Mouse (Mus musculus) liver, embryonic 16.5 days (tissue): ENCODE measurements around the gene Sdc4. TPM values are rescaled to one million over a fixed set of nuclear protein-coding genes. Genes with fewer than 3 reads are reported as not detected.

ENCODE experiments used
- ATAC-seq: fragments of 200-750 bp; cut with Nextera tagmentation; 2 replicates; pipeline ENCODE4 v1.8.0; 2017; ENCODE audit warnings: low read depth, mild to moderate bottlenecking, moderate number of reproducible peaks, moderate library complexity
- H3K27ac ChIP-seq: fragments of 300-500 bp; sonication (generic); 2 replicates; pipeline ENCODE4 v1.5.1; 2014; ENCODE audit warnings: mild to moderate bottlenecking, low read length
- H3K27me3 ChIP-seq: fragments of 300-500 bp; sonication (generic); 2 replicates; pipeline ENCODE4 v1.6.1; 2014; ENCODE audit warnings: low read depth, low read length, mixed read lengths; ENCODE audit not compliant: control insufficient read depth, insufficient read depth
- H3K36me3 ChIP-seq: fragments of 300-500 bp; sonication (generic); 2 replicates; pipeline ENCODE4 v1.6.1; 2014; ENCODE audit warnings: mild to moderate bottlenecking; ENCODE audit not compliant: control insufficient read depth, insufficient read depth
- H3K4me1 ChIP-seq: fragments of 300-500 bp; sonication (generic); 2 replicates; pipeline ENCODE4 v1.6.1; 2014; ENCODE audit warnings: low read depth, low read length, mixed read lengths; ENCODE audit not compliant: control insufficient read depth
- H3K4me2 ChIP-seq: fragments of 300-500 bp; sonication (generic); 2 replicates; pipeline ENCODE4 v1.6.1; 2014; ENCODE audit warnings: low read depth, low read length, mixed read lengths
- H3K4me3 ChIP-seq: fragments of 300-500 bp; sonication (generic); 2 replicates; pipeline ENCODE4 v1.5.1; 2014; ENCODE audit warnings: low read depth, mild to moderate bottlenecking, low read length
- H3K9ac ChIP-seq: fragments of 300-500 bp; sonication (generic); 2 replicates; pipeline ENCODE4 v1.6.1; 2014; ENCODE audit warnings: low read depth, low read length
- H3K9me3 ChIP-seq: fragments of 300-500 bp; sonication (generic); replicated peaks from 2 replicates; pipeline ENCODE4 v1.6.1; 2016; ENCODE audit warnings: low read length; ENCODE audit not compliant: control insufficient read depth
- WGBS: fragments of 180-500 bp; shearing (Covaris S2); extraction: QIAGEN DNeasy Blood & Tissue Kit; methylation state at CpG from one replicate; pipeline ENCODE4 v1.1.7; 2014; ENCODE audit not compliant: insufficient replicate concordance; 5-methylcytosine and 5-hydroxymethylcytosine counted together
- polyA plus RNA-seq: library from polyadenylated mRNA; unstranded; fragments of >200 nt; fragmentation: Nextera tagmentation; extraction: Ambion mirVana; gene quantifications from 2 replicates; pipeline ENCODE4 v1.2.1, GENCODE M21; 2015

The Sdc4 gene
- polyA plus RNA-seq, 1 experiment from 2014 or later = 72.5 TPM

DNA sequence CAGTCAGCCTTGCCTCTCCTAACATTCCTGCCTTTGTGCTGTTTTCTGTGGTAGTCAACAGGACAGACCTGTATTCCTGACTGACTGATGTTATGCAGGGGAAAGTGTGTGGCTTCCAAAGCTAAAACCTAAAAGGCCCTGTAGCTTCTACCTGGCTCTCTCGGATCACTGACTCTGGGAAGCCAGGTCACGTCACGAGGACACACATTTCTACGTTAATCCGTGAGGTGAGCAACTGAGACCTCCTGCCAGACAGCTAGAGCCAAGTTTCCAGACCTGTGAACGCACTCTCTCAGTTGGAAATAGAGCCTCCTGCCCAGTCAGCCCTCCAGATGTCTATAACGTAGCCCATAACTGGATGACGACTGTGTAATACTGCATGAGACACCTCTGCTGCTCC, 21.7 kb downstream of the Sdc4 start:
- no peaks in the 10 kb centered on the region for H3K9me3 ChIP-seq

DNA sequence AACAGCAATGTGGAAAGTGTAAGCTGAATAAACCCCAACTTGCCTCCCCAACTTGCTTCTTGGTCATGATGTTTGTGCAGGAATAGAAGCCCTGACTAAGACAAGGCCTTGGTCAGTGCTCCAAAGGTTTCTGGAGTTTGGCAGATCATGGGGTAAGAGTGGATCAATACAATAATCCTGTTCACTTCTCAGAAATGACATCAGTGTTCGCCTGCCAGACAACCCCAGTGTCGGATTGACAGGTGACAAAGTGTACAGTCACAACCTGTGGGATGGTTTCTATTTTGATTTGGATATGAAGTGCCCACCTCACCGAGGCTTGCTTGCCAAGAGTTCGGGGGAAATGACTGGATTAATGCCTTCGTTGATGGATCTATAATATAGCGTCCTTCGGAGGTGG, 22.4 kb downstream of the Sdc4 start:
- Histone ChIP-seq H3K36me3 (peaks cover 8% of the 10 kb centered on the region), H3K4me2 (no peak overlapping the region), H3K27me3 (no peaks in the 10 kb centered on the region), H3K4me1 (no peaks in the 10 kb centered on the region; the same call in 1 of the 2 replicates), H3K9ac (no peak overlapping the region), H3K27ac (no peak overlapping the region), H3K4me3 (no peak overlapping the region), H3K9me3 (no peaks in the 10 kb centered on the region)
- ATAC-seq = no peak
- 57% methylated on average over 7 of the region's 7 CpGs for WGBS

More for the DNA sequence above, 21.7 kb downstream of the Sdc4 start:
- no peak overlapping the region for H3K4me3 ChIP-seq
- H3K27me3 ChIP-seq = no peaks in the 10 kb centered on the region
- no peak overlapping the region for H3K4me2 ChIP-seq
- 0 out of 2 replicates have a peak overlapping the region, but pooled peaks have one; percentile 22 for H3K27ac ChIP-seq
- 70% methylated on average over 8 of the region's 8 CpGs for WGBS
- no peaks in the 10 kb centered on the region; the same call in 1 of the 2 replicates for H3K4me1 ChIP-seq
- no peak overlapping the region for H3K9ac ChIP-seq
- peaks cover 8% of the 10 kb centered on the region for H3K36me3 ChIP-seq
- no peak for ATAC-seq

DNA sequence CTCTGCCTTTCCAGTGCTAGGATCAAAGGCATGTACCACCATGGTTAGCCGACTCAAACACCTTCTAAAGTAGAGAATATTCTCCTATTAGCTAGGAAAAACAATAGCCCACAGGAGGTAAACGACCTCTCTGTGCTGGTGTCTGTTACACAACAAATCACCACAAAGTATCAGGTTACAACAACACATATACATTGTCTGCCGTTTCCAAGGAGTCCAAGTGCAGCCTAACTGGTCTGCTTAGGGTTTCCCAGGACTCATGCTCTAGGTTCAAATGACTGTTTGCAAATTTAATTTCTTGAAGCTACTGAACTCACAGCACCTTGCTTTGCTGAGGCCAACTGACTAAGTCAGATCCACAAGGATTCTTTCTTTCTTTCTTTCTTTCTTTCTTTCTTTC, 24.2 kb downstream of the Sdc4 start:
- H3K9ac ChIP-seq = no peak overlapping the region
- 5% methylated on average over 3 of the region's 3 CpGs for WGBS
- H3K4me1 ChIP-seq = no peaks in the 10 kb centered on the region; the same call in 1 of the 2 replicates
- H3K4me3 ChIP-seq = no peak overlapping the region
- no peaks in the 10 kb centered on the region for H3K27me3 ChIP-seq
- ATAC-seq = no peak
- no peak overlapping the region for H3K4me2 ChIP-seq
- H3K27ac ChIP-seq = no peak overlapping the region
- H3K36me3 ChIP-seq = peaks cover 3% of the 10 kb centered on the region
- H3K9me3 ChIP-seq = no peaks in the 10 kb centered on the region

DNA sequence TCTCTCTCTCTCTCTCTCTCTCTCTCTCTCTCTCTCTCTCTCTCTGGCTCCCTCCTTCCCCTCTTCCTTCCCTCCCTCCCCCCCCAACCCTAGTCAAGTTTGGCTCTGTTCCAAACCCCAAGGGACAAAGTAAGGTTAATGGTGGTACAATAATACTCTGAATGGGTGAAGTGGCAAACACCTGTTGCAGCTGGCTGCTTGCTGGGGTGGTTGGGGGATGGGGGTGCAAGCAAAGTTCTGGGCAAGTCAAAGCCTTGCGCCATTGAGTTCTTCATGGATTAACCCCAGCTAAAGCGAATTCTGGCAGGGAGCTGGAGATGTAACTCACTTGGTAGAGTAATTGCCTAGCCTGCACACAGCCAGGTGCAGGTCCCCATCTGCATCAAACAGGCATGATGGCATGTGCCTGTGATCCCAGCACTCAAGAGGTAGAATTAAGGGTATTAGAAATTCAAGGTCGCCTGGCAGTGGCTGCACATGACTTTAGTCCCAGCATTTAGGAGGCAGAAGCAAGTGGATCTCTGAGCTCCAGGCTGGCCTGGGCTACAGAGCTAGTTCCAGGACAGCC, 25.3 kb downstream of the Sdc4 start:
- no peak overlapping the region for H3K4me2 ChIP-seq
- no peaks in the 10 kb centered on the region for H3K9me3 ChIP-seq
- no peak overlapping the region for H3K9ac ChIP-seq
- H3K36me3 ChIP-seq = no peaks in the 10 kb centered on the region
- H3K4me3 ChIP-seq = no peak overlapping the region
- no peaks in the 10 kb centered on the region; the same call in 1 of the 2 replicates for H3K27me3 ChIP-seq
- 34% methylated on average over 3 of the region's 3 CpGs for WGBS
- H3K27ac ChIP-seq = no peak overlapping the region
- no peaks in the 10 kb centered on the region; the same call in 1 of the 2 replicates for H3K4me1 ChIP-seq
- no peak for ATAC-seq

DNA sequence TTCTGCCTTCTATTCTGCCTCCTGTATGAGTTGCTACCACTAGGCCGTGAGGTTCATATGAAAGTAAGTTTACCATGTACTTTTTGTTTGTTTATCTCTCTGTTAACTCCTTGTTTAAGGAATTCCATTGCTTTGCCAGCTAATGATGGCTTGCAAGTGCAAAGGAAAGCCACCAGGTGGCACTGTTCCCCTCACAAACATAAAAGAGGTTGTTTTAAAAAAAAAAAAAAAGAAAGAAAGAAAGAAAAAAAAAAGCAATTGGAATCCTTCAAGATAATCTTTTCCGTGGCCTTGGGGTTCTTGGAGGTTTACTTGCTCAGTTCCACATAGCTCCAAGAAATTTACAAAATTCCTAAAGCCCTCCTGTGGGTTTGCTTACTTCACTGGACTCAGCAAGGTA, 26.5 kb downstream of the Sdc4 start:
- no peak overlapping the region for H3K27ac ChIP-seq
- 1% methylated on average over 2 of the region's 2 CpGs for WGBS
- no peak for ATAC-seq
- H3K4me2 ChIP-seq = no peak overlapping the region
- no peak overlapping the region for H3K9ac ChIP-seq
- H3K9me3 ChIP-seq = no peaks in the 10 kb centered on the region
- H3K27me3 ChIP-seq = no peaks in the 10 kb centered on the region; the same call in 1 of the 2 replicates
- no peak overlapping the region for H3K4me3 ChIP-seq
- H3K4me1 ChIP-seq = no peaks in the 10 kb centered on the region; the same call in 1 of the 2 replicates
- no peaks in the 10 kb centered on the region for H3K36me3 ChIP-seq

DNA sequence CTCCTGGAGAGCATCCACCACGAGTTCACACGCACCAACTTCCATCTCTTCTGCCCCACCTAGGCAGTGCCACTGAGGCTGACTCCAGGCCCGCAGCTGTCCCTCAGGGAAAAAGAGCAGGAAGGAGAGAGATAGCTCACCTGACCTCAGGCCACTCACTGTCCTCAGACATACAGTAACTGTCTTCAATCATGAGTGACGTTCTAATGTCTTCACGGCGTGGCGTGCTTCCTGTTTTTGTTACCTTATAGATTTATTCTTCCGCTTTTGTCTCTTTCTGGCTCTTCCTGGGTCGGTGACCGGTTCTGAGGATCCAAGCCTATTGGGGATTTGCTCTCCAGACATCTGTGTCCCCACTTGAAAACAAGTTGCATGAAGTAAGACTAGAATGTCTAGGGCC, 29.1 kb downstream of the Sdc4 start:
- no peaks in the 10 kb centered on the region for H3K36me3 ChIP-seq
- 47% methylated on average over 10 of the region's 10 CpGs for WGBS
- peaks cover 5% of the 10 kb centered on the region for H3K27me3 ChIP-seq
- H3K9ac ChIP-seq = no peak overlapping the region
- no peak overlapping the region for H3K4me3 ChIP-seq
- no peak overlapping the region for H3K4me2 ChIP-seq
- no peaks in the 10 kb centered on the region; the same call in 1 of the 2 replicates for H3K4me1 ChIP-seq
- ATAC-seq = no peak
- H3K9me3 ChIP-seq = no peaks in the 10 kb centered on the region
- no peak overlapping the region for H3K27ac ChIP-seq

DNA sequence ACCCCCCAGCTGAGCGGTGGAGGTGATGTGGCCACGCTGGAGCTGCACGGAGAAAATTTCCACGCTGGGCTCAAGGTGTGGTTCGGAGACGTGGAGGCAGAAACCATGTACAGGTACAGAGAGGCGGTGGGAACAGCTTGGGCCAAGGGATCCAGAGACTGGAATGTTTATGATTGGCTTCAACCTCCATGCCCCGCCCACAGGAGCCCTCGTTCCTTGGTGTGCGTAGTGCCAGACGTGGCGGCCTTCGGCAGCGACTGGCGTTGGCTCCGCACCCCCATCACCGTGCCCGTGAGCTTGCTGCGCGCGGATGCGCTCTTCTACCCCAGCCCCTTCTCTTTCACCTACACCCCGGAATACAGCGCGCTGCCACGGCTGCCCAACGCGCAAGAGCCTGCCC, 29.5 kb downstream of the Sdc4 start:
- Histone ChIP-seq H3K27me3 (peaks cover 7% of the 10 kb centered on the region), H3K4me2 (no peak overlapping the region), H3K9me3 (no peaks in the 10 kb centered on the region), H3K4me3 (no peak overlapping the region), H3K36me3 (no peaks in the 10 kb centered on the region), H3K4me1 (no peaks in the 10 kb centered on the region; the same call in 1 of the 2 replicates), H3K27ac (no peak overlapping the region), H3K9ac (no peak overlapping the region)
- no peak for ATAC-seq
- 18% methylated on average over 28 of the region's 28 CpGs for WGBS

DNA sequence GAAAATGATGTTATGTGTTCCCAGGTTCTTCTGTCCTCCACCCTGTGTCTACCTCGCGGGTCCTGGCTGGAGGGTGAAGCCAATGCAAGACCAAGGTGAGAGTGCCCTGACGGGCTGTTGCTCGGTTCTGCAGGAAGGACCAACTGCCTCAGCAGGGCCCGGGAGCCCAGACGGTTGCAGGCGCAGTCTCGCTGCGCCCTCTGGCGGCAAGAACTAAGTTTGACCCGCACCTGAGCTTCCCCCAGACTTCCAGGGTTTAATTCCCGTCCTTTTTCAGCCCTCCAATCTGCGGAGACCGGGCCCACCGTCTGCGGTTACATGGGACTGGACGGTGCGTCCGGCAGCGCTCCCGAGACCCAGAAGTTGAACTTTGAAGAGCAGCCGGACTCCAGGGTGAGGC, 36.0 kb downstream of the Sdc4 start:
- H3K27me3 ChIP-seq = peaks cover 67% of the 10 kb centered on the region

DNA sequence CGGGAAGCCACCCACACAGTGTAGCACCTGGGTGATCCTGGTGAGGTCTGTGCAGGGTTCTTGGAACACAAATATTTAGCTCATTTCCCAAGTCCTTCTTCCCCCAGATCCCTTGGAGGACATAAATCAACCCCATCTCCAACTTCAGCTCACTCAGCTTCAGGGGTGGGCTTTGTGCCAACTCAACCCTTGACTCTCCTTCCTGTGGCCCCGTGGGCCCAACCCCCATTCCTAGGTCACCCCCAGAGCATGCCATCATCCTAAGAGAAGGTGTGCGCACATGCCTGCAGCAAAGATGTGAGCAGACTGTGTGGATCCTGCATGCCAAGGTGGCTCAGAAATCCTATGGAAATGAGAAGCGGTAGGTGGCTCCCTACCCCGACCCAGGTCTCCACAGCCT, 38.2 kb downstream of the Sdc4 start:
- no peaks in the 10 kb centered on the region for H3K36me3 ChIP-seq
- no peak for ATAC-seq
- H3K9ac ChIP-seq = no peak overlapping the region
- no peak overlapping the region for H3K4me2 ChIP-seq
- no peak overlapping the region for H3K4me3 ChIP-seq
- H3K9me3 ChIP-seq = no peaks in the 10 kb centered on the region
- peaks cover 86% of the 10 kb centered on the region for H3K27me3 ChIP-seq
- WGBS = 26% methylated on average over 5 of the region's 5 CpGs
- H3K4me1 ChIP-seq = no peaks in the 10 kb centered on the region
- H3K27ac ChIP-seq = no peak overlapping the region

More for the DNA sequence above, 36.0 kb downstream of the Sdc4 start:
- Histone ChIP-seq H3K9ac (no peak overlapping the region), H3K36me3 (no peaks in the 10 kb centered on the region), H3K9me3 (no peaks in the 10 kb centered on the region), H3K4me3 (no peak overlapping the region), H3K27ac (no peak overlapping the region), H3K4me1 (no peaks in the 10 kb centered on the region), H3K4me2 (no peak overlapping the region)
- no peak for ATAC-seq
- 1% methylated on average over 22 of the region's 22 CpGs for WGBS
